Mouse (Mus musculus): ENCODE data around the gene Ppm1h.

- TF ChIP-seq EP300 (IDR thresholded peaks at IDR 0.05), result no peak
- no peak for TF ChIP-seq CTCF (IDR thresholded peaks at IDR 0.05)
These were observed 26.3 kb downstream of the Ppm1h start for GRCm38 (mm10) chr10:122704901-122705300.

Data from lung, postnatal 0 days (tissue).